Mouse (Mus musculus) midbrain, postnatal 0 days (tissue): ENCODE data around the gene Tlr2. TPM values are rescaled to one million over a fixed set of nuclear protein-coding genes. Genes with fewer than 3 reads are reported as not detected.
"Not testable (repeated sequence)": the region's sequence is repeated elsewhere in the genome, so short reads cannot be mapped to it uniquely, and the experiment has no call there.

Experiments
- ATAC-seq: fragments of 200-750 bp; cut with Nextera tagmentation; 2 replicates; pipeline ENCODE4 v1.8.0; 2017; ENCODE audit warnings: moderate number of reproducible peaks, mild to moderate bottlenecking, moderate TSS enrichment, moderate library complexity; ENCODE audit not compliant: low FRiP score
- DNase-seq: peaks from one replicate; pipeline ENCODE4 v3.0.0-alpha.2; 2015; ENCODE audit warnings: low spot score
- H3K27ac ChIP-seq: fragments of 300-500 bp; sonication (generic); 2 replicates; pipeline ENCODE4 v1.5.1; 2014; ENCODE audit warnings: low read depth, mild to moderate bottlenecking, low read length, mixed read lengths
- H3K27me3 ChIP-seq: fragments of 300-500 bp; sonication (generic); 2 replicates; pipeline ENCODE4 v1.6.1; 2014; ENCODE audit warnings: low read length, control low read depth, mixed read lengths; ENCODE audit not compliant: insufficient read depth
- H3K36me3 ChIP-seq: fragments of 300-500 bp; sonication (generic); 2 replicates; pipeline ENCODE4 v1.6.1; 2014; ENCODE audit warnings: low read length, control low read depth, mixed read lengths; ENCODE audit not compliant: insufficient read depth
- H3K4me1 ChIP-seq: fragments of 300-500 bp; sonication (generic); 2 replicates; pipeline ENCODE4 v1.6.1; 2014; ENCODE audit warnings: mild to moderate bottlenecking, control low read depth, antibody characterized with exemption, low read length, mixed read lengths; ENCODE audit not compliant: insufficient read depth
- H3K4me2 ChIP-seq: fragments of 300-500 bp; sonication (generic); 2 replicates; pipeline ENCODE4 v1.6.1; 2014; ENCODE audit warnings: low read depth, mild to moderate bottlenecking, low read length, mixed read lengths; ENCODE audit not compliant: poor library complexity, severe bottlenecking
- H3K4me3 ChIP-seq: fragments of 300-500 bp; sonication (generic); 2 replicates; pipeline ENCODE4 v1.5.1; 2014; ENCODE audit warnings: low read depth, mild to moderate bottlenecking, low read length, moderate library complexity
- H3K9ac ChIP-seq: fragments of 300-500 bp; sonication (generic); replicated peaks from 2 replicates; pipeline ENCODE4 v1.6.1; 2014; ENCODE audit warnings: mild to moderate bottlenecking, low read length, moderate library complexity, mixed read lengths; ENCODE audit not compliant: poor library complexity, severe bottlenecking
- H3K9me3 ChIP-seq: fragments of 300-500 bp; sonication (generic); 2 replicates; pipeline ENCODE4 v1.6.1; 2016; ENCODE audit warnings: low read length, control low read depth
- CTCF ChIP-seq: IDR thresholded peaks from 2 replicates; pipeline ENCODE4 v1.5.1; 2016; ENCODE audit warnings: antibody characterized with exemption, mild to moderate bottlenecking
- WGBS: fragments of 180-500 bp; shearing (Covaris S2); extraction: QIAGEN DNeasy Blood & Tissue Kit; methylation state at CpG from one replicate; pipeline ENCODE4 v1.1.7; 2014; 5-methylcytosine and 5-hydroxymethylcytosine counted together
- polyA plus RNA-seq: library from polyadenylated mRNA; unstranded; fragments of >200 nt; fragmentation: Nextera tagmentation; extraction: Ambion mirVana; gene quantifications from 2 replicates; pipeline ENCODE4 v1.2.1, GENCODE M21; 2015
- total RNA-seq: library from RNA; depleted of rRNA; stranded (reverse); fragments of >200 nt; gene quantifications from 2 replicates; pipeline ENCODE4 v1.2.3, GENCODE M21; 2014

Gene Tlr2
- total and polyA plus RNA-seq, 2 experiments from 2014 or later: 0.99 to 1.2 TPM

- H3K36me3 ChIP-seq, ATAC-seq, H3K9ac ChIP-seq, H3K9me3 ChIP-seq, H3K27me3 ChIP-seq, H3K27ac ChIP-seq, H3K4me1 ChIP-seq, DNase-seq, H3K4me2 ChIP-seq, H3K4me3 ChIP-seq: not testable (repeated sequence)
- 88% methylated on average over 7 of the region's 7 CpGs for WGBS
Measured at GRCm38 (mm10) chr3:83871559-83871958, 30.0 kb upstream of the Tlr2 start.

GRCm38 (mm10) chr3:83869776-83870175 is 28.2 kb upstream of the Tlr2 start:
- 93% methylated on average over 2 of the region's 2 CpGs for WGBS
- H3K4me1 ChIP-seq: no peaks in the 10 kb centered on the region
- no peaks in the 10 kb centered on the region for H3K36me3 ChIP-seq
- H3K4me2 ChIP-seq: no peak overlapping the region
- no peaks in the 10 kb centered on the region for H3K27me3 ChIP-seq
- no peaks in the 10 kb centered on the region for H3K9me3 ChIP-seq
- H3K9ac ChIP-seq: no peak overlapping the region
- no peak overlapping the region for H3K27ac ChIP-seq
- TF ChIP-seq CTCF: no peak
- no peak for ATAC-seq
- DNase-seq: no peak
- H3K4me3 ChIP-seq: no peak overlapping the region

- H3K4me1 ChIP-seq, H3K4me3 ChIP-seq, ATAC-seq, H3K36me3 ChIP-seq, H3K27ac ChIP-seq, H3K9me3 ChIP-seq, H3K4me2 ChIP-seq, H3K27me3 ChIP-seq, DNase-seq, H3K9ac ChIP-seq: not testable (repeated sequence)
Measured at GRCm38 (mm10) chr3:83867026-83867425, 25.5 kb upstream of the Tlr2 start.

GRCm38 (mm10) chr3:83865216-83865615 is 23.6 kb upstream of the Tlr2 start:
- Histone ChIP-seq H3K27me3 (no peaks in the 10 kb centered on the region), H3K27ac (no peak overlapping the region), H3K9ac (no peak overlapping the region), H3K9me3 (no peaks in the 10 kb centered on the region), H3K4me1 (no peaks in the 10 kb centered on the region), H3K4me2 (no peak overlapping the region), H3K36me3 (no peaks in the 10 kb centered on the region), H3K4me3 (no peak overlapping the region)
- no peak for TF ChIP-seq CTCF
- WGBS: 93% methylated on average over 2 of the region's 2 CpGs
- ATAC-seq: no peak
- no peak for DNase-seq

GRCm38 (mm10) chr3:83864064-83864548 is 22.5 kb upstream of the Tlr2 start:
- no peak overlapping the region for H3K4me2 ChIP-seq
- WGBS: 80% methylated on average over 9 of the region's 9 CpGs
- no peaks in the 10 kb centered on the region for H3K27me3 ChIP-seq
- H3K36me3 ChIP-seq: no peaks in the 10 kb centered on the region
- no peak overlapping the region for H3K4me3 ChIP-seq
- no peaks in the 10 kb centered on the region for H3K4me1 ChIP-seq
- H3K9me3 ChIP-seq: no peaks in the 10 kb centered on the region
- no peak for DNase-seq
- TF ChIP-seq CTCF: no peak
- no peak for ATAC-seq
- no peak overlapping the region for H3K27ac ChIP-seq
- H3K9ac ChIP-seq: no peak overlapping the region

GRCm38 (mm10) chr3:83862956-83863355 is 21.4 kb upstream of the Tlr2 start:
- Histone ChIP-seq H3K4me3 (no peak overlapping the region), H3K4me1 (no peaks in the 10 kb centered on the region), H3K27me3 (no peaks in the 10 kb centered on the region), H3K9ac (no peak overlapping the region), H3K4me2 (no peak overlapping the region), H3K27ac (no peak overlapping the region), H3K36me3 (no peaks in the 10 kb centered on the region), H3K9me3 (no peaks in the 10 kb centered on the region)
- 47% methylated on average over 1 of the region's 1 CpGs for WGBS
- TF ChIP-seq CTCF: no peak
- ATAC-seq (no peak), DNase-seq (no peak)

GRCm38 (mm10) chr3:83859595-83859994 is 18.0 kb upstream of the Tlr2 start:
- TF ChIP-seq CTCF: no peak

More at GRCm38 (mm10) chr3:83859595-83859994, 18.0 kb upstream of the Tlr2 start:
- no peak overlapping the region for H3K27ac ChIP-seq
- H3K9me3 ChIP-seq: no peaks in the 10 kb centered on the region
- H3K27me3 ChIP-seq: no peaks in the 10 kb centered on the region
- WGBS: 85% methylated on average over 7 of the region's 7 CpGs
- H3K4me3 ChIP-seq: no peak overlapping the region
- no peaks in the 10 kb centered on the region for H3K4me1 ChIP-seq
- no peak overlapping the region for H3K4me2 ChIP-seq
- ATAC-seq: no peak
- no peak for DNase-seq
- H3K9ac ChIP-seq: no peak overlapping the region
- no peaks in the 10 kb centered on the region for H3K36me3 ChIP-seq
